ENCODE assay signal across 31 mouse cellular contexts in the genomic region with DNA sequence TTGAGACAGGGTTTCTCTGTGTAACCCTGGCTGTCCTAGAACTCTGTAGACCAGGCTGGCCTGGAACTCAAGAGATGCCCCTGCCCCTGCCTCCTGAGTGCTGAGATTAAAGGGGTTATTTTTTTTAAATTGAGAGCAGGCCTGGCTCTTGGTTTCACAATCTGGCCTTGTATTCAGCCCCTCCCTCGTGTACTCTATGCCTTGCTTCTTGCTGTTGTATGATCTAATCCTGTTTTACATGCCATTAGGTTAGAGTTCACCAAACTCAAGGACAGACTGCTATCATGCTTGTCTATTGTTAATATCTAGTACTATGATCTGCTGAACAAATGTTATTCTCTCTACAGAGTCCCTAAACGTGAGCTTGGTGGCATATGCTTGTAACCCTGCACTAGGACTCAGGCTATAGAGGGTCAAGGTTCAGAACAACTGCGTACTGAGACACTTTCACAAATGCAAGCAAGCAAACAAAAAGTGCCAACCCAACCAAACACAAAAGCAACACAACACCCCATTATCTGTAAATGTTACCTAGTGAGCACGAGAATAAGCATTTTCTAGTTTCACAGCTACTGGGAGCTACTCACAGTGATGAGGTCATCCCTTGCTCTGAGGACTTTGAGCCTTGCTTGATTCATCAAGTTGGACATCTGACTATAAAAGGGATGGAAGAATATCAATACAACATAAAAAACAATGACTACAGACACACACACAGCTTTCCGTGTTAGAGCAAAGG. TPM values are rescaled to one million over a fixed set of nuclear protein-coding genes. Genes with fewer than 3 reads are reported as not detected.
DNase-seq lines count a peak whose midpoint lies in the region; ATAC-seq and TF ChIP-seq lines count a peak whose summit lies in the region.
"Had no signal": no experiment of that assay in that cellular context is flagged by ENCODE, and none has a peak within 500 bp of the region (broad histone marks: within the 10 kb centered on the region; RNA-seq: fewer than 3 reads in every experiment).

No protein-coding gene starts in this region.

- 71% methylated on average over 5 of the region's 5 CpGs for WGBS in intestine, embryonic 14.5 days
- WGBS in intestine, postnatal 0 days, result 47% methylated on average over 5 of the region's 5 CpGs
- WGBS in liver, embryonic 14.5 days (ENCODE audit: insufficient replicate concordance), result 73% methylated on average over 5 of the region's 5 CpGs
- WGBS in stomach, embryonic 15.5 days, result 62% methylated on average over 5 of the region's 5 CpGs
- 83% methylated on average over 5 of the region's 5 CpGs for WGBS in forebrain, embryonic 16.5 days
- WGBS in lung, postnatal 0 days, result 78% methylated on average over 5 of the region's 5 CpGs

- H3K4me3 ChIP-seq in intestine, embryonic 14.5 days (ENCODE audit: low read depth, low read length), result no peak overlapping the region
- no peak overlapping the region for H3K4me3 ChIP-seq in intestine, postnatal 0 days (ENCODE audit: low read depth, low read length)
- no peak overlapping the region for H3K4me3 ChIP-seq in liver, embryonic 14.5 days (ENCODE audit: insufficient read depth in 1 of 2, low read depth in 2 of 2, low read length in 2 of 2)
- no peak overlapping the region for H3K4me3 ChIP-seq in stomach, embryonic 15.5 days (replicated peaks)
- H3K4me3 ChIP-seq in forebrain, embryonic 16.5 days (replicated peaks; ENCODE audit: low read length), result no peak overlapping the region
- no peak overlapping the region for H3K4me3 ChIP-seq in lung, postnatal 0 days (ENCODE audit: low read depth, low read length)
- H3K4me3 ChIP-seq: embryonic facial prominence, embryonic 13.5 days; forebrain, embryonic 10.5 days; heart, embryonic 13.5 days; kidney, embryonic 15.5 days; megakaryocyte, embryonic 14.5 days; midbrain, embryonic 12.5 days; myocyte; neural tube, embryonic 12.5 days had no signal

- DNase-seq in intestine, embryonic 14.5 days (ENCODE audit: low spot score), result no peak
- DNase-seq in liver, embryonic 14.5 days (ENCODE audit: low read depth in 3 of 3, low spot score in 3 of 3), result no peak
- no peak for DNase-seq in spleen, postnatal 10 days (ENCODE audit: low spot score in 2 of 2)
- DNase-seq in lung, postnatal 0 days (ENCODE audit: low spot score), result no peak
- DNase-seq in thymus, postnatal 4 days, result no peak
- DNase-seq: adrenal gland, postnatal 10 days; B cell, adult 2 months; cerebellum, adult 11-12 months; cerebellum, adult 9-11 months; embryo, embryonic 11 days; gastrocnemius, postnatal 10 days; heart, postnatal 14 days; kidney, adult 18-20 months; kidney, postnatal 25 days; left cerebral cortex, postnatal 4 days; lung, postnatal 4 days; right cerebral cortex, adult 18-20 months had no signal

- ATAC-seq in intestine, embryonic 14.5 days (replicated peaks; ENCODE audit: low FRiP score, low TSS enrichment, low read depth), result peak; percentile 41; the same call in 1 of the 2 replicates
- peak; percentile 86 for ATAC-seq in intestine, postnatal 0 days
- no peak for ATAC-seq in liver, embryonic 14.5 days (ENCODE audit: insufficient read depth)
- peak; percentile 45; the same call in 1 of the 2 replicates for ATAC-seq in stomach, embryonic 15.5 days (ENCODE audit: insufficient read depth, low FRiP score, low read depth)
- no peak for ATAC-seq in forebrain, embryonic 16.5 days
- no peak for ATAC-seq in lung, postnatal 0 days
- ATAC-seq: activated CD4-positive, CD25-positive, alpha-beta regulatory T cell, adult 4 months; hindbrain, postnatal 0 days had no signal

- no peak overlapping the region for H3K27ac ChIP-seq in intestine, embryonic 14.5 days (ENCODE audit: low read depth)
- H3K27ac ChIP-seq in intestine, postnatal 0 days (ENCODE audit: low read depth, low read length), result peak overlapping the region; percentile 68; the same call in 1 of the 2 replicates
- peak overlapping the region; percentile 42 for H3K27ac ChIP-seq in liver, embryonic 14.5 days
- H3K27ac ChIP-seq in stomach, embryonic 15.5 days, result peak overlapping the region; percentile 54
- H3K27ac ChIP-seq in forebrain, embryonic 16.5 days (ENCODE audit: low read length), result no peak overlapping the region
- no peak overlapping the region for H3K27ac ChIP-seq in lung, postnatal 0 days (ENCODE audit: low read length)
- H3K27ac ChIP-seq: embryonic facial prominence, embryonic 13.5 days; forebrain, embryonic 10.5 days; heart, embryonic 13.5 days; hindbrain, postnatal 0 days; kidney, embryonic 15.5 days; midbrain, embryonic 12.5 days; neural tube, embryonic 12.5 days had no signal

- H3K36me3 ChIP-seq in intestine, embryonic 14.5 days (ENCODE audit: control insufficient read depth, insufficient read depth, low read length), result peaks cover 81% of the 10 kb centered on the region
- H3K36me3 ChIP-seq in intestine, postnatal 0 days (ENCODE audit: control insufficient read depth, insufficient read depth), result peaks cover 84% of the 10 kb centered on the region
- peaks cover 94% of the 10 kb centered on the region for H3K36me3 ChIP-seq in liver, embryonic 14.5 days (replicated peaks; ENCODE audit: control insufficient read depth, insufficient read depth, low read depth)
- peaks cover 42% of the 10 kb centered on the region for H3K36me3 ChIP-seq in stomach, embryonic 15.5 days
- H3K36me3 ChIP-seq in forebrain, embryonic 16.5 days (ENCODE audit: control insufficient read depth, insufficient read depth), result peaks cover 39% of the 10 kb centered on the region
- H3K36me3 ChIP-seq in lung, postnatal 0 days (ENCODE audit: insufficient read depth, low read length), result peaks cover 43% of the 10 kb centered on the region

- no peaks in the 10 kb centered on the region for H3K9me3 ChIP-seq in intestine, embryonic 14.5 days (ENCODE audit: control insufficient read depth, low read length)
- H3K9me3 ChIP-seq in intestine, postnatal 0 days (ENCODE audit: control insufficient read depth), result no peaks in the 10 kb centered on the region
- H3K9me3 ChIP-seq in liver, embryonic 14.5 days (ENCODE audit: control insufficient read depth, low read length), result no peaks in the 10 kb centered on the region
- no peaks in the 10 kb centered on the region for H3K9me3 ChIP-seq in stomach, embryonic 15.5 days
- H3K9me3 ChIP-seq in forebrain, embryonic 16.5 days (ENCODE audit: control insufficient read depth, low read length), result no peaks in the 10 kb centered on the region
- no peaks in the 10 kb centered on the region for H3K9me3 ChIP-seq in lung, postnatal 0 days (ENCODE audit: low read length)
- H3K9me3 ChIP-seq: embryonic facial prominence, embryonic 13.5 days; kidney, embryonic 15.5 days; megakaryocyte, embryonic 14.5 days; midbrain, embryonic 12.5 days; neural tube, embryonic 12.5 days had no signal

- no peak for TF ChIP-seq EP300 in liver, embryonic 14.5 days (IDR thresholded peaks at IDR 0.05; ENCODE audit: low read depth)
- no peak for TF ChIP-seq EP300 in lung, postnatal 0 days (IDR thresholded peaks at IDR 0.05)

- H3K9ac ChIP-seq in intestine, embryonic 14.5 days (ENCODE audit: low read length), result no peak overlapping the region
- no peak overlapping the region for H3K9ac ChIP-seq in intestine, postnatal 0 days (ENCODE audit: low read depth, low read length)
- H3K9ac ChIP-seq in liver, embryonic 14.5 days (replicated peaks), result no peak overlapping the region
- H3K9ac ChIP-seq in stomach, embryonic 15.5 days, result no peak overlapping the region
- no peak overlapping the region for H3K9ac ChIP-seq in forebrain, embryonic 16.5 days (replicated peaks; ENCODE audit: low read depth, low read length)
- no peak overlapping the region for H3K9ac ChIP-seq in lung, postnatal 0 days (replicated peaks; ENCODE audit: low read depth)
- H3K9ac ChIP-seq: embryonic facial prominence, embryonic 13.5 days; heart, embryonic 13.5 days; kidney, embryonic 15.5 days; midbrain, embryonic 12.5 days; neural tube, embryonic 12.5 days had no signal

- TF ChIP-seq CTCF in intestine, postnatal 0 days (IDR thresholded peaks at IDR 0.05; ENCODE audit: low read depth), result no peak
- TF ChIP-seq CTCF in liver, embryonic 14.5 days (IDR thresholded peaks at IDR 0.05; ENCODE audit: low read depth), result no peak
- TF ChIP-seq CTCF in lung, postnatal 0 days (IDR thresholded peaks at IDR 0.05), result no peak

- H3K4me2 ChIP-seq in intestine, embryonic 14.5 days (ENCODE audit: low read length), result no peak overlapping the region
- H3K4me2 ChIP-seq in intestine, postnatal 0 days (replicated peaks; ENCODE audit: low read depth), result no peak overlapping the region
- no peak overlapping the region for H3K4me2 ChIP-seq in liver, embryonic 14.5 days (ENCODE audit: low read depth)
- H3K4me2 ChIP-seq in stomach, embryonic 15.5 days, result no peak overlapping the region
- no peak overlapping the region for H3K4me2 ChIP-seq in forebrain, embryonic 16.5 days (ENCODE audit: low read length)
- H3K4me2 ChIP-seq in lung, postnatal 0 days (replicated peaks; ENCODE audit: low read depth, low read length), result no peak overlapping the region
- H3K4me2 ChIP-seq: embryonic facial prominence, embryonic 13.5 days; heart, embryonic 13.5 days; kidney, embryonic 15.5 days; midbrain, embryonic 12.5 days; neural tube, embryonic 12.5 days had no signal

- no peaks in the 10 kb centered on the region for H3K27me3 ChIP-seq in intestine, embryonic 14.5 days (replicated peaks; ENCODE audit: control insufficient read depth, insufficient read depth, low read length)
- no peaks in the 10 kb centered on the region for H3K27me3 ChIP-seq in intestine, postnatal 0 days (replicated peaks; ENCODE audit: control insufficient read depth, insufficient read depth, low read length)
- no peaks in the 10 kb centered on the region for H3K27me3 ChIP-seq in liver, embryonic 14.5 days (ENCODE audit: control insufficient read depth, insufficient read depth, low read length)
- no peaks in the 10 kb centered on the region for H3K27me3 ChIP-seq in stomach, embryonic 15.5 days (replicated peaks)
- no peaks in the 10 kb centered on the region for H3K27me3 ChIP-seq in forebrain, embryonic 16.5 days (replicated peaks; ENCODE audit: control insufficient read depth, insufficient read depth, low read length)
- no peaks in the 10 kb centered on the region for H3K27me3 ChIP-seq in lung, postnatal 0 days (replicated peaks; ENCODE audit: insufficient read depth, low read length)
- H3K27me3 ChIP-seq: embryonic facial prominence, embryonic 13.5 days; heart, embryonic 13.5 days; kidney, embryonic 15.5 days; megakaryocyte, embryonic 14.5 days; midbrain, embryonic 12.5 days; neural tube, embryonic 12.5 days had no signal

- H3K4me1 ChIP-seq in intestine, embryonic 14.5 days (replicated peaks; ENCODE audit: control insufficient read depth, insufficient read depth, low read length), result no peaks in the 10 kb centered on the region
- no peaks in the 10 kb centered on the region for H3K4me1 ChIP-seq in intestine, postnatal 0 days (replicated peaks; ENCODE audit: control insufficient read depth, insufficient read depth, low read length)
- no peaks in the 10 kb centered on the region; a peak in 1 of 4 replicates for H3K4me1 ChIP-seq in liver, embryonic 14.5 days (replicated peaks; ENCODE audit: control insufficient read depth in 2 of 2, insufficient read depth in 2 of 2, low read length in 1 of 2)
- no peaks in the 10 kb centered on the region for H3K4me1 ChIP-seq in stomach, embryonic 15.5 days
- H3K4me1 ChIP-seq in forebrain, embryonic 16.5 days (replicated peaks; ENCODE audit: control insufficient read depth, insufficient read depth, low read length), result no peaks in the 10 kb centered on the region
- no peaks in the 10 kb centered on the region for H3K4me1 ChIP-seq in lung, postnatal 0 days (ENCODE audit: insufficient read depth, low read depth, low read length)
- H3K4me1 ChIP-seq: embryonic facial prominence, embryonic 13.5 days; forebrain, embryonic 10.5 days; heart, embryonic 13.5 days; kidney, embryonic 15.5 days; midbrain, embryonic 12.5 days; neural tube, embryonic 12.5 days had no signal

RNA-seq across cellular contexts. Expression of a gene that starts 15.4 kb away (rescaled TPM):
- polyA plus RNA-seq in intestine, embryonic 14.5 days (2014; fragmentation: Nextera tagmentation; extraction: Ambion mirVana), result 116 and 117 TPM in 2 replicates
- polyA plus RNA-seq in intestine, postnatal 0 days (2015; fragmentation: Nextera tagmentation; extraction: Ambion mirVana), result 297 and 300 TPM in 2 replicates
- 43.2 and 73.8 TPM in 2 replicates for polyA plus RNA-seq in liver, embryonic 14.5 days (2012; rRNA removed)
- polyA plus RNA-seq in liver, embryonic 14.5 days (2014; fragmentation: Nextera tagmentation; extraction: Ambion mirVana), result 141 and 145 TPM in 2 replicates
- polyA plus RNA-seq in stomach, embryonic 15.5 days (2015; fragmentation: Nextera tagmentation; extraction: Ambion mirVana), result 133 and 134 TPM in 2 replicates
- polyA plus RNA-seq in forebrain, embryonic 16.5 days (2015; fragmentation: Nextera tagmentation; extraction: Ambion mirVana), result 240 and 248 TPM in 2 replicates
- 177 and 187 TPM in 2 replicates for polyA plus RNA-seq in lung, postnatal 0 days (2015; fragmentation: Nextera tagmentation; extraction: Ambion mirVana)

RNA-seq across cellular contexts. Expression of a gene that starts 28.8 kb away (rescaled TPM):
- polyA plus RNA-seq in intestine, embryonic 14.5 days (2014; fragmentation: Nextera tagmentation; extraction: Ambion mirVana), result 27.2 and 27.6 TPM in 2 replicates
- polyA plus RNA-seq in intestine, postnatal 0 days (2015; fragmentation: Nextera tagmentation; extraction: Ambion mirVana), result 9.4 and 9.9 TPM in 2 replicates
- polyA plus RNA-seq in liver, embryonic 14.5 days (2012; rRNA removed), result 18.1 and 20.0 TPM in 2 replicates
- 28.6 and 34.6 TPM in 2 replicates for polyA plus RNA-seq in liver, embryonic 14.5 days (2014; fragmentation: Nextera tagmentation; extraction: Ambion mirVana)
- 26.8 and 28.8 TPM in 2 replicates for polyA plus RNA-seq in stomach, embryonic 15.5 days (2015; fragmentation: Nextera tagmentation; extraction: Ambion mirVana)
- 32.8 and 35.2 TPM in 2 replicates for polyA plus RNA-seq in forebrain, embryonic 16.5 days (2015; fragmentation: Nextera tagmentation; extraction: Ambion mirVana)
- 12.3 and 14.0 TPM in 2 replicates for polyA plus RNA-seq in lung, postnatal 0 days (2015; fragmentation: Nextera tagmentation; extraction: Ambion mirVana)

RNA-seq across cellular contexts. Expression of a gene that starts 33.8 kb away (rescaled TPM):
- polyA plus RNA-seq in intestine, embryonic 14.5 days (2014; fragmentation: Nextera tagmentation; extraction: Ambion mirVana), result 0.09 TPM in 2 replicates
- not detected in 2 replicates for polyA plus RNA-seq in intestine, postnatal 0 days (2015; fragmentation: Nextera tagmentation; extraction: Ambion mirVana)
- polyA plus RNA-seq in liver, embryonic 14.5 days (2012; rRNA removed), result 0.08 and 0.09 TPM in 2 replicates
- 0.08 and 0.11 TPM in 2 replicates for polyA plus RNA-seq in liver, embryonic 14.5 days (2014; fragmentation: Nextera tagmentation; extraction: Ambion mirVana)
- 0.09 TPM in 2 replicates for polyA plus RNA-seq in stomach, embryonic 15.5 days (2015; fragmentation: Nextera tagmentation; extraction: Ambion mirVana)
- polyA plus RNA-seq in forebrain, embryonic 16.5 days (2015; fragmentation: Nextera tagmentation; extraction: Ambion mirVana), result 1.4 and 3.5 TPM in 2 replicates
- polyA plus RNA-seq in lung, postnatal 0 days (2015; fragmentation: Nextera tagmentation; extraction: Ambion mirVana), result 0.45 and 0.56 TPM in 2 replicates
- polyA plus RNA-seq: heart, embryonic 13.5 days; thymus, postnatal 0 days had no signal

Comparison
In these comparisons a context has a peak if more than half of its experiments do, and no peak if none do; other contexts are left out.
1. H3K27ac ChIP-seq: peak in intestine, postnatal 0 days (single experiment), liver, embryonic 14.5 days (single experiment) and stomach, embryonic 15.5 days (single experiment); none in intestine, embryonic 14.5 days (single experiment), forebrain, embryonic 16.5 days (single experiment) and lung, postnatal 0 days (single experiment).
2. ATAC-seq: peak in intestine, embryonic 14.5 days (single experiment), intestine, postnatal 0 days (single experiment) and stomach, embryonic 15.5 days (single experiment); none in liver, embryonic 14.5 days (single experiment), forebrain, embryonic 16.5 days (single experiment) and lung, postnatal 0 days (single experiment).